Mouse (Mus musculus) spleen, adult 2 months (tissue): ENCODE data around the gene Gm49388.
A peak's percentile ranks its signal among the peaks of the same experiment; 100 is the strongest.

Experiments
- CTCF ChIP-seq: fragments of 200-500 bp; IDR thresholded peaks from 2 replicates; pipeline ENCODE4 v1.5.1; 2011; ENCODE audit warnings: mild to moderate bottlenecking, inconsistent platforms; ENCODE audit not compliant: insufficient read depth, insufficient read length, insufficient replicate concordance; ENCODE audit errors: extremely low read depth
- POLR2A ChIP-seq: fragments of 200-500 bp; IDR thresholded peaks from 2 replicates; pipeline ENCODE4 v1.6.1; 2011; ENCODE audit warnings: low read depth, low read length, inconsistent platforms

- TF ChIP-seq CTCF, result no peak
- peak; percentile 71 for TF ChIP-seq POLR2A
Observed at GRCm38 (mm10) chr7:127842001-127842718, 56.8 kb downstream of the Gm49388 start.
